Mouse (Mus musculus): ENCODE results near the gene Btbd35f4.
"Not testable (repeated sequence)": the region's sequence is repeated elsewhere in the genome, so short reads cannot be mapped to it uniquely, and the experiment has no call there.

Btbd35f4 gene

GRCm38 (mm10) chrX:4800196-4800595, at the start of gene Btbd35f4:
Btbd35f4 (plus strand) TSS chrX:4800496.
- not testable (repeated sequence) for DNase-seq

DNA sequence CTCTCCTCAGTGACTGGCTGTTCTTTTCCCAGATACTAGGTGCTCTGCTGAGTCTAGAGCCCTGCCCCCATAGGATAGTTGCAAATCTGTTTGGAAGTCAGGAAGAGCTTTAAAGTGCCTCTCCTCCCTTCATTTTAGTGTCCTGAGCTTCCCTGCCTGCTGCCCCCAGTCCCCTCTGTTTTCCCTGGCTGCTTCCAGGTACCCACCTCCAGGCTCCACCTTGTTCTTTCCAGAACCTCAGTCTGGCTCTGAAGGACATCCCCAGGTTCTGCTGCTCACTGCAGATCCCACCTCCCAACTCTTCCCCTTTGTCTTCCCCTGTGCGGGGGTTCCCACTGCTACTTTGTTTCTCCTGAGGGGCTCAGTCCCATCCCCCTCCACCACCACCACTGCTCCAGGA, 39.7 kb downstream of the Btbd35f4 start:
- DNase-seq = not testable (repeated sequence)
